In the genomic region with DNA sequence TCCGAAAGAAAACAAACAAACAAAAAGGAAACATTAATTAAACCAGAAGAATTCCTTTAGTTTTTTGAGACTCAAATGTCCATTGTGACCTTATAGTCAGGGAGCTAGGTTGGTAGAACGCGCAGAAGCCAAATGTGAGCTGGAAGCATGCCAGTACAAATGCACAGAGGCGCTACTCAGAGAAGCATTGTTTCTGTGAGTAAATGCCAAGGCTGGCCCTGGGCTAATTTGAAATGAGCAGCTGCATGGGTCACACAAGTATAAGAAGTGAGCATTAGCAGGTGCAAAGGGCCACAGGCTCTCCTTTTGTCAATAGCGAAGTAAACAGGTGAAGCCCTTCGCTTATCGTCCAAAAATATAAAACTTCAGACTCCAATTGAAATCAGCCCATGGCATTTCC, we compare ENCODE assay signal across 13 mouse cellular contexts.
DNase-seq lines count a peak whose midpoint lies in the region; ATAC-seq and TF ChIP-seq lines count a peak whose summit lies in the region.
"Had no signal": no experiment of that assay in that cellular context is flagged by ENCODE, and none has a peak within 500 bp of the region (broad histone marks: within the 10 kb centered on the region; RNA-seq: fewer than 3 reads in every experiment).

No protein-coding gene starts in this region.

- 54% methylated on average over 7 of the region's 7 CpGs for WGBS in hindbrain, postnatal 0 days
- 95% methylated on average over 7 of the region's 7 CpGs for WGBS in hindbrain, embryonic 10.5 days
- WGBS in neural tube, embryonic 12.5 days = 71% methylated on average over 7 of the region's 7 CpGs
- 71% methylated on average over 7 of the region's 7 CpGs for WGBS in stomach, embryonic 16.5 days

- DNase-seq in adrenal gland, adult 2 months = peak; percentile 35
- no peak for DNase-seq in adrenal gland, adult 18-20 months (ENCODE audit: low spot score in 2 of 2)
- peak; percentile 47 for DNase-seq in hindbrain, postnatal 0 days (ENCODE audit: low spot score)
- no peak for DNase-seq in hindbrain, embryonic 10.5 days (ENCODE audit: low spot score)
- DNase-seq in neural tube, embryonic 10.5 days (ENCODE audit: extremely low spot score, low spot score) = no peak
- no peak for DNase-seq in spleen, postnatal 4 days (ENCODE audit: low spot score in 2 of 2)
- DNase-seq: gastrocnemius, postnatal 36 days; liver, embryonic 13.5 days; right cerebral cortex, postnatal 25 days had no signal

- H3K4me1 ChIP-seq in hindbrain, postnatal 0 days (ENCODE audit: insufficient read depth, low read length) = peaks cover 4% of the 10 kb centered on the region; the same call in 1 of the 2 replicates
- H3K4me1 ChIP-seq in hindbrain, embryonic 10.5 days (replicated peaks) = no peaks in the 10 kb centered on the region
- no peaks in the 10 kb centered on the region; the same call in 1 of the 2 replicates for H3K4me1 ChIP-seq in neural tube, embryonic 12.5 days
- peaks cover 6% of the 10 kb centered on the region; the same call in 1 of the 2 replicates for H3K4me1 ChIP-seq in stomach, embryonic 16.5 days (ENCODE audit: control insufficient read depth, insufficient read depth, low read length)
- H3K4me1 ChIP-seq: liver, embryonic 13.5 days had no signal

- no peaks in the 10 kb centered on the region for H3K27me3 ChIP-seq in hindbrain, postnatal 0 days (ENCODE audit: insufficient read depth, low read length)
- no peaks in the 10 kb centered on the region for H3K27me3 ChIP-seq in hindbrain, embryonic 10.5 days (ENCODE audit: insufficient read depth, poor library complexity, severe bottlenecking)
- H3K27me3 ChIP-seq in neural tube, embryonic 12.5 days (replicated peaks) = no peaks in the 10 kb centered on the region
- no peaks in the 10 kb centered on the region for H3K27me3 ChIP-seq in stomach, embryonic 16.5 days (ENCODE audit: control insufficient read depth, insufficient read depth, low read length)
- H3K27me3 ChIP-seq: heart, embryonic 15.5 days; liver, embryonic 13.5 days had no signal

- H3K4me3 ChIP-seq in hindbrain, postnatal 0 days (ENCODE audit: low read length) = no peak overlapping the region
- no peak overlapping the region for H3K4me3 ChIP-seq in hindbrain, embryonic 10.5 days
- H3K4me3 ChIP-seq in neural tube, embryonic 12.5 days = no peak overlapping the region
- H3K4me3 ChIP-seq in stomach, embryonic 16.5 days (replicated peaks; ENCODE audit: low read length) = no peak overlapping the region
- H3K4me3 ChIP-seq: heart, embryonic 15.5 days; layer of hippocampus, adult 2 months; liver, embryonic 13.5 days had no signal

- H3K27ac ChIP-seq in hindbrain, postnatal 0 days = no peak overlapping the region
- H3K27ac ChIP-seq in hindbrain, embryonic 10.5 days = no peak overlapping the region
- no peak overlapping the region for H3K27ac ChIP-seq in neural tube, embryonic 12.5 days
- H3K27ac ChIP-seq in stomach, embryonic 16.5 days (ENCODE audit: low read length) = no peak overlapping the region
- H3K27ac ChIP-seq: heart, embryonic 15.5 days; layer of hippocampus, adult 2 months; liver, embryonic 13.5 days had no signal

- H3K9ac ChIP-seq in hindbrain, postnatal 0 days (replicated peaks; ENCODE audit: low read length) = no peak overlapping the region
- H3K9ac ChIP-seq in neural tube, embryonic 12.5 days = no peak overlapping the region
- H3K9ac ChIP-seq in stomach, embryonic 16.5 days (ENCODE audit: low read length) = no peak overlapping the region
- H3K9ac ChIP-seq: heart, embryonic 15.5 days; liver, embryonic 13.5 days had no signal

- no peak for TF ChIP-seq CTCF in hindbrain, postnatal 0 days (IDR thresholded peaks at IDR 0.05; ENCODE audit: low read depth)

- no peak overlapping the region for H3K4me2 ChIP-seq in hindbrain, postnatal 0 days (ENCODE audit: low read depth, low read length)
- no peak overlapping the region for H3K4me2 ChIP-seq in neural tube, embryonic 12.5 days (replicated peaks)
- H3K4me2 ChIP-seq in stomach, embryonic 16.5 days (ENCODE audit: low read depth, low read length) = no peak overlapping the region
- H3K4me2 ChIP-seq: heart, embryonic 15.5 days; liver, embryonic 13.5 days had no signal

- ATAC-seq in hindbrain, postnatal 0 days = no peak
- ATAC-seq in neural tube, embryonic 12.5 days (ENCODE audit: low FRiP score, low read depth) = peak; percentile 80; the same call in 1 of the 2 replicates
- ATAC-seq in stomach, embryonic 16.5 days (ENCODE audit: insufficient read depth, low FRiP score) = 0 out of 2 replicates have a peak, but pooled peaks have one; percentile 53

- no peaks in the 10 kb centered on the region for H3K9me3 ChIP-seq in hindbrain, postnatal 0 days (ENCODE audit: low read length)
- no peaks in the 10 kb centered on the region for H3K9me3 ChIP-seq in hindbrain, embryonic 10.5 days
- no peaks in the 10 kb centered on the region for H3K9me3 ChIP-seq in neural tube, embryonic 12.5 days
- no peaks in the 10 kb centered on the region for H3K9me3 ChIP-seq in stomach, embryonic 16.5 days (replicated peaks; ENCODE audit: control insufficient read depth, low read length)
- H3K9me3 ChIP-seq: heart, embryonic 15.5 days had no signal

- no peaks in the 10 kb centered on the region for H3K36me3 ChIP-seq in hindbrain, postnatal 0 days (ENCODE audit: insufficient read depth, low read length)
- no peaks in the 10 kb centered on the region for H3K36me3 ChIP-seq in hindbrain, embryonic 10.5 days
- no peaks in the 10 kb centered on the region for H3K36me3 ChIP-seq in neural tube, embryonic 12.5 days
- H3K36me3 ChIP-seq in stomach, embryonic 16.5 days (ENCODE audit: control insufficient read depth, insufficient read depth, low read length) = no peaks in the 10 kb centered on the region
- H3K36me3 ChIP-seq: heart, embryonic 15.5 days; liver, embryonic 13.5 days had no signal

Comparison
In these comparisons a context has a peak if more than half of its experiments do, and no peak if none do; other contexts are left out.
1. DNase-seq: peak in adrenal gland, adult 2 months (single experiment) and hindbrain, postnatal 0 days (single experiment); none in adrenal gland, adult 18-20 months (0 of 2), hindbrain, embryonic 10.5 days (single experiment), neural tube, embryonic 10.5 days (single experiment) and spleen, postnatal 4 days (0 of 2).